Mouse (Mus musculus): ENCODE measurements around the gene Slc25a21.

GRCm38 (mm10) chr12:56829455-56829883 lies 367.8 kb downstream of the Slc25a21 start:
- TF ChIP-seq CTCF (IDR thresholded peaks at IDR 0.05; ENCODE audit: low read depth, low read length) (no peak), POLR2A (IDR thresholded peaks at IDR 0.05; ENCODE audit: borderline replicate concordance, low read depth, low read length) (no peak)
